Mouse (Mus musculus) B cell, adult 2 months (primary cell): ENCODE measurements around the gene B4galt3.
A peak's percentile ranks its signal among the peaks of the same experiment; 100 is the strongest.

ENCODE experiments used
- DNase-seq, 2 experiments: peaks; one replicate each; pipeline ENCODE4 v3.0.0; 2022

The B4galt3 gene

GRCm38 (mm10) chr1:171269848-171270572 is at the start of gene B4galt3:
B4galt3 (plus strand) TSS chr1:171270328.
- DNase-seq, result peak; percentile 99

GRCm38 (mm10) chr1:171220871-171221270 is 49.3 kb upstream of the B4galt3 start:
- DNase-seq, result peak; percentile 88

DNA sequence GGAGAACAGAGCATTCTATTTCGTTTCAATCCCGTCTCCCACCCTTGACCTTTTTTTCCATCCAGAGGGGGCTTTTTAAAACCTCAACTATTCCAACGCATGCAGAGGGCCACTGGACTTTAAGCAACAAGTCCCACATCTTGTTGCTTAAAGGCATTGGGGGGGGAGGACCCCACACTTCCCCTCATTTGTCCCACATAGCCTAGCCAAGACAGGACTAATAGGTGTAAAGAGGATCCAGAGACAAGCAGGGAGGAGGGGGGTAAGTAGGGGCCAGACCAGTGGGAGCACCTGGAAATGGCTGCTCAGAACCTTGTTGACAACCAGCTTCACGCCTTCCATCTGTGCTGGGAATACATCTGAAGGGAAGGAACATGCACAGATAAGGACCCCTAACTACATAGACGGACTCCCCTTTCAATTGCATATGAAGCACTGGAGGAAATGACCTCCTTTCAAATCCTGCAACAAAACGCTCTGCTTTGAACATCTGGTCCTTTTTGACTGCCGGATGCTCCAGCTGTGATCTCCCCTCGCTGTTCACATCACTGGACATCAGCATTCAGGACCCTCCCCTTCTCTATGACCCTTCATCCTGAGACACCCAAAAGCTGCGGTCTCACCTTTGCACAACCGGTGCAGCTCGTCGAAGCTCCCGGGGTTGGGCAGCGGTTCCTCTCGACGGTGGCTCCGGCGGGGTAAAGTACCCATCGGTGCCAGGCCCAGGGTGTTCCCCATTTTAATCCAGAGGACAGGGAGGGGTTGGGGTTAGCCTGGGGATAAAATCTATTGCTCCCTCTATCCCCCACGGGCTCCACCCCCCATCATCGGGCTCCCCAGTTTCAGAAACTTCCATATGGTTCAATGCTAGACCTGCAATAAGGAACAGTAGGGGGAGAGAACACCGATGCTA is 48.6 kb upstream of the B4galt3 start:
- DNase-seq, result no peak

DNA sequence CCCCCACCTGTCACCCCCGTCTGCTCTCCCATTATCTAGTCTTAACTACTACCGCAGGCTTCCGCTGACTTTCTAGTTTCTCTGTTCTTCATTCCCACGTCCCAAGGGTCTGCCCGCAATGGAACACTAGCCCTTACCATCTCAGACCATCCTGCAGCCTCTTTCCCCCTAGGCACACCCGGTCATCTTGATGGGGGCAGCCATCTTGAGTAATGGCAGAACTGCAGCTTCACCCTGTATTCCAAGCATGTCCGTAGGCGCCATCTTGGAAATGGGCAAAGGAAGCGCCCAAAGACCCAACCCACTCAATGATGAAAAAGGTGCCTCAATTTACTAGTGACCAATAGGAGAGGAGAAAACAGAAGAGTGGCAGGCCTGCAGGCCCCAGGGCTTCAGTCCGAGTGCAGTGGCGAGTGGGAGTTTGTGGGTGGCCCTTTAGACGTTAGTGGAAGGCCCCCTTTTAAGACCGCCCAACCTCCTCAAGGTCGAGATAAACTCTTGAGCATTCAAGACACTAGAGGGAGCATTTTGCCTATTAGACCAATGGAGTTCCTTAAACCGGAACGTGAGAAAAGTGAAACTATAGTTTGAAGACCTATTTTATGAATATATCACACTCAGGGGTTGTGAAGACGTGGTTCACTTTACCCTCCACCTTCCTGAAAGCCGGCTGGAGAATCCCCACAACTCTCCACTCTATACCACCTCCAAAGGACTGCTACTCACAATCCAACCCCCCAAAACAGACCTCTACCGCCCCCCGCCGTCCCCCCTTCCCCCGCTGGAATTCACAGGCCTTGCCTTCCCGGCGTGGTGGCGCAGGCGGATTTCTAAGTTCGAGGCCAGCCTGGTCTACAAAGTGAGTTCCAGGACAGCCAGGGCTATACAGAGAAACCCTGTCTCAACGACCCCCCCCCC is 47.6 kb upstream of the B4galt3 start, which contains the start of gene Tomm40l:
Gene Tomm40l (minus strand): TSS at position 277 of the 918 bp plus-strand sequence.
- peak; percentile 87 to 92 for DNase-seq

GRCm38 (mm10) chr1:171223168-171223567 is 47.0 kb upstream of the B4galt3 start:
- DNase-seq, result peak in 1 of 2 experiments; percentile 13

GRCm38 (mm10) chr1:171223796-171224195 is 46.3 kb upstream of the B4galt3 start:
- DNase-seq, result no peak

- no peak for DNase-seq
Measured at GRCm38 (mm10) chr1:171224857-171225256, 45.3 kb upstream of the B4galt3 start, which contains the start of gene Apoa2. Apoa2 (plus strand) TSS chr1:171225054.

- no peak for DNase-seq
Measured at GRCm38 (mm10) chr1:171226780-171227179, 43.3 kb upstream of the B4galt3 start.

GRCm38 (mm10) chr1:171227879-171228278 is 42.2 kb upstream of the B4galt3 start:
- no peak for DNase-seq

- DNase-seq, result no peak
Measured at GRCm38 (mm10) chr1:171229750-171230149, 40.4 kb upstream of the B4galt3 start.

GRCm38 (mm10) chr1:171230215-171230614 is 39.9 kb upstream of the B4galt3 start:
- no peak for DNase-seq

GRCm38 (mm10) chr1:171231844-171232243 is 38.3 kb upstream of the B4galt3 start:
- no peak for DNase-seq

- no peak for DNase-seq
Measured at GRCm38 (mm10) chr1:171232348-171232747, 37.8 kb upstream of the B4galt3 start.

DNA sequence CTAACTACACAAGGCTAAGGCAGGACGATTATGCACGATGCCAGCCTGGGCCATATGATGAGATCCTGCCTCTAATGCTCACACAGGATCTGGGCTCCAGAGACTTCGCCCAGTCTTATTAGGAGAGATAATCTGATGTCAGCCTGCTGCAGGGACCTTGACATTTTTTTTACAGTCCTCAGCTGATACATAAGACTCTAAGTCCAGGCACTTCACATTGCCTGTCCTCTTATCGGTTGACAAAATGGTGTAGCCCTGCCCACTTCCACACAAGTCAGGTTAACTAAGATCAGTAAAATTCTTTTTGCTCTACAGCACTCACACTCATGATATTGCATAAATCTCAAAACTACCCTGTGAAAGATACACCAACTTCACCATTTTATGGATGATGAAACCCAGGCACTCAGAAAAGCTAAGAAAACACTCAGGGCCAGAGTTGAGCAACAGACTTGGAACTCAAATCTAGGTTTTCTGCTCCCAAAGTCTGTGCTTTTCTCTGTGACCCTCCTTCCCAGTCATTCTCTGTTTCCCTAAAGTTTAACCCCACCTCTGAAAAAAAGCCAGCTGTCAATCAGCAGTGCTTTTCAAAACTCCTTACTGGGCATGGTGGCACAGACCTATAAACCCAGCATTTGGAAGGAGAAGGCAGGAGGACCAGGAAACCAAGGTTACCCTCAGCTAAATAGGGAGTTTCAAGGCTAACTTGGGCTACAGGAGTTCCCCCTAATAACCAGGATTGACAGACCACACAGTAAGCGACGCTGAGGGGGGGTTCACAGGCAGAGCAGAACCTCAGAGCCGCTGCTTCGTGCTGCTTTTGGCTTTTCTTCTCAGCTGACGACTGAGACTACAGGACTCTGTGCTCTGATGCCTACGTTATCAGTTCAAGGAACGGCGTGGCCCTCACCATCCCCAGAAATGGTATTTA is 37.1 kb upstream of the B4galt3 start:
- DNase-seq, result no peak

GRCm38 (mm10) chr1:171234126-171234525 is 36.0 kb upstream of the B4galt3 start, which contains the start of gene Fcer1g:
Fcer1g (minus strand) TSS chr1:171234365.
- no peak for DNase-seq

DNA sequence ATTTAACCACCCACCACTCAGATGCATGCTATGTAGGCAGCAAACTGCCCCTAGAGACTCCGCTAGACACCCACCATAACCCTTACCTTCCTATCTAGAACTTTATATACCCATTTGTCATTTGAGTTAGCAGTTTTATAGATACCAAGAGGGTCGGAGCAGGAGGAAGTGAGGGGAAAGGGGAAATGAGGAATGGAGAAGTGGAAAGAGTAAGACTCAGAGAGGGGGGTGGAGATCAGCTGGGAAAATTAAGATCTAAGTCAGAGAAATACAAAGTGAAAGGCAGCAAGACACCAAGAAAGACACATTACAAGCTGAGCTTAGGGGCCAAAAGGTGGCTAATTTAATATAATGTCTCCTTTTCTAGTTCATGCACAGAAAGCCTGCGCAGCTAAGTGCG is 35.6 kb upstream of the B4galt3 start:
- no peak for DNase-seq

DNA sequence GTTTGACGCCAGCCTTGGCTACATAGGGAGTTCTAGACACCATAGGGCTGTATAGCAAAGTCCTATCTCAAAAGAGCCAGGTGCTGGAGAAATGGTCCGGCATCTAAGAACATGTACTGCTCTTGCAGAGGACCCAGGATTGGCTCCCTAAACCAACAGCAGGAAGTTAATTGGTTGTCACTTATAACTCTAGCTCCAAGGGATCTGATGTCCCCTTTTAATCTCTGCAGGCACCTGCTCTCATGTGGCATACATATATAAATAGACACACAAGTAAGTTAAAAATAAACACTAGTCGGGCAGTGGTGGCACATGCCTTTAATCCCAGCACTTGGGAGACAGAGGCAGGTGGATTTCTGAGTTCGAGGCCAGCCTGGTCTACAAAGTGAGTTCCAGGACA is 34.3 kb upstream of the B4galt3 start:
- no peak for DNase-seq

GRCm38 (mm10) chr1:171237438-171237837 is 32.7 kb upstream of the B4galt3 start:
- no peak for DNase-seq

DNA sequence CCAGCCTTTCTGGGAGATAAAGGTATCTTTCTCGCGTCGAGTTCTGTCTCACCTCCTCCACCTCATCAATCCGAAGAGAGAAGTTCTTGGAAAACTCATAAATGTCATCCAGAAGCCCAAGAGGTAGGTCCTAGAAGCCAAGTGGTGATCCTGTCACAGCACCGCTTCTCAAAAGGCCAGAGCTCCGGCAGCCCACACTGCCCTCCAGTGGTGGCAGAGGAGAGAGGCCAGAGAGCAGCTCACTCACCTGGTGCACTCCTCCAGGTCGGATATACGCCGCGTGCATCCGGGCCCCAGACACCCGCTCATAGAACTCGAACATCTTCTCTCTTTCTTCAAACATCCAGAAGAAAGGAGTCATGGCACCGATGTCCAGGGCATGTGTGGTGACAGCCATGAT is 31.7 kb upstream of the B4galt3 start:
- DNase-seq, result peak; percentile 77

GRCm38 (mm10) chr1:171239992-171240744 is 30.0 kb upstream of the B4galt3 start:
- no peak for DNase-seq

GRCm38 (mm10) chr1:171240911-171241310 is 29.2 kb upstream of the B4galt3 start:
- DNase-seq, result no peak
